Mouse (Mus musculus) brain, embryonic 14.5 days (tissue): ENCODE measurements around the gene Slc4a2.

Experiments used
- CTCF ChIP-seq: fragments of 200-500 bp; IDR thresholded peaks from 2 replicates; pipeline ENCODE4 v1.5.1; 2012; ENCODE audit warnings: inconsistent platforms, mild to moderate bottlenecking, moderate library complexity, borderline replicate concordance; ENCODE audit not compliant: insufficient read depth, insufficient read length; ENCODE audit errors: extremely low read depth
- POLR2A ChIP-seq: fragments of 200-500 bp; IDR thresholded peaks from 2 replicates; pipeline ENCODE4 v1.6.1; 2012; ENCODE audit warnings: mild to moderate bottlenecking, inconsistent platforms, borderline replicate concordance; ENCODE audit not compliant: poor library complexity, insufficient read depth, insufficient read length, severe bottlenecking; ENCODE audit errors: extremely low read depth

DNA sequence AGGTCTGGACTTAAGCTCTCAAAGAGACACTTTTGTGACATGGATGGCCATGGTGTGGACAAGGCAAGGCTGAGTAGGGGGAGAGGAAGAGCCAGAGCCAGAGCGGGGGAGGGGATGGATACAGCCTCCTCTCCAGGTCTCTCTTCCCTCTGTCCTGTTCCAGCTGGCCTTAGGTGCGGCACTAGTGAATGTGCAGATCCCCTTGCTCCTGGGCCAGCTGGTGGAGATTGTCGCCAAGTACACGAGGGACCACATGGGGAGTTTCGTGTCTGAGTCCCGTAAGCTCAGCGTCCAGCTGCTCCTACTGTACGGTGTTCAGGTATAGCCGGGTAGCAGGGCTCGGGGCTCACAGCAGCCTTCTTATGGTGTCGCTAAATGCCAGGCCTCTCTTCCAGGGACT lies 23.3 kb upstream of the Slc4a2 start:
- TF ChIP-seq POLR2A (no peak), CTCF (no peak)
